Mouse (Mus musculus) cerebellum, adult 9-10 months (tissue): ENCODE data around the gene Mobp.
A peak's percentile ranks its signal among the peaks of the same experiment; 100 is the strongest.
"Not testable (repeated sequence)": the region's sequence is repeated elsewhere in the genome, so short reads cannot be mapped to it uniquely, and the experiment has no call there.

ENCODE experiments used
- DNase-seq: peaks from one replicate; pipeline ENCODE4 v3.0.0; 2022

The Mobp gene

GRCm38 (mm10) chr9:120149222-120149828, at the start of gene Mobp:
TSS of gene Mobp (plus strand) at chr9:120149707.
- peak; percentile 21 for DNase-seq

- no peak for DNase-seq
These were observed 48.3 kb upstream of the Mobp start for GRCm38 (mm10) chr9:120101165-120101564.

- DNase-seq, result not testable (repeated sequence)
These were observed 40.6 kb upstream of the Mobp start for GRCm38 (mm10) chr9:120108953-120109352.

GRCm38 (mm10) chr9:120110211-120111018, 39.1 kb upstream of the Mobp start, which contains the start of gene Slc25a38:
TSS of gene Slc25a38 (plus strand) at chr9:120110374.
- peak; percentile 96 for DNase-seq

GRCm38 (mm10) chr9:120111156-120111945, 38.2 kb upstream of the Mobp start:
- no peak for DNase-seq

- DNase-seq, result no peak
These were observed 37.0 kb upstream of the Mobp start for GRCm38 (mm10) chr9:120112472-120112871.

- DNase-seq, result no peak
These were observed 36.1 kb upstream of the Mobp start for GRCm38 (mm10) chr9:120113456-120113855.

- DNase-seq, result no peak
These were observed 35.3 kb upstream of the Mobp start for GRCm38 (mm10) chr9:120114051-120114788.

- DNase-seq, result no peak
These were observed 34.7 kb upstream of the Mobp start for GRCm38 (mm10) chr9:120114789-120115151.

GRCm38 (mm10) chr9:120115580-120115979, 33.9 kb upstream of the Mobp start:
- DNase-seq, result no peak

- no peak for DNase-seq
These were observed 33.3 kb upstream of the Mobp start for GRCm38 (mm10) chr9:120116184-120116624.

GRCm38 (mm10) chr9:120118212-120118611, 31.3 kb upstream of the Mobp start:
- DNase-seq, result no peak

- no peak for DNase-seq
These were observed 29.0 kb upstream of the Mobp start for GRCm38 (mm10) chr9:120120503-120120902.

GRCm38 (mm10) chr9:120126868-120127267, 22.6 kb upstream of the Mobp start:
- peak; percentile 54 for DNase-seq

GRCm38 (mm10) chr9:120127538-120128251, 21.8 kb upstream of the Mobp start, which contains the start of gene Rpsa:
TSS of gene Rpsa (plus strand) at chr9:120127689.
- peak; percentile 96 for DNase-seq

- DNase-seq, result no peak
These were observed 20.2 kb upstream of the Mobp start for GRCm38 (mm10) chr9:120129276-120129675.

GRCm38 (mm10) chr9:120131784-120132288, 17.7 kb upstream of the Mobp start:
- DNase-seq, result no peak

- DNase-seq, result no peak
These were observed 16.3 kb upstream of the Mobp start for GRCm38 (mm10) chr9:120132980-120133754.

GRCm38 (mm10) chr9:120133755-120134475, 15.6 kb upstream of the Mobp start:
- DNase-seq, result no peak

- DNase-seq, result no peak
These were observed 14.9 kb upstream of the Mobp start for GRCm38 (mm10) chr9:120134529-120135160.
